Mouse (Mus musculus) heart, embryonic 10.5 days (tissue): ENCODE measurements around the gene Hbb-bh2. TPM values are rescaled to one million over a fixed set of nuclear protein-coding genes. Genes with fewer than 3 reads are reported as not detected.
"Not testable (repeated sequence)": the region's sequence is repeated elsewhere in the genome, so short reads cannot be mapped to it uniquely, and the experiment has no call there.

Experiments used
- DNase-seq: peaks from one replicate; pipeline ENCODE4 v3.0.0-alpha.2; 2017; ENCODE audit warnings: low spot score
- H3K27ac ChIP-seq: fragments of 300-500 bp; sonication (generic); 2 replicates; pipeline ENCODE4 v1.5.1; 2016; ENCODE audit warnings: mild to moderate bottlenecking
- H3K27me3 ChIP-seq: fragments of 300-500 bp; sonication (generic); 2 replicates; pipeline ENCODE4 v1.6.1; 2016; ENCODE audit warnings: mild to moderate bottlenecking; ENCODE audit not compliant: poor library complexity, insufficient read depth, severe bottlenecking
- H3K36me3 ChIP-seq: fragments of 300-500 bp; sonication (generic); 2 replicates; pipeline ENCODE4 v1.6.1; 2016; ENCODE audit warnings: mild to moderate bottlenecking, moderate library complexity
- H3K4me1 ChIP-seq: fragments of 300-500 bp; sonication (generic); 2 replicates; pipeline ENCODE4 v1.6.1; 2016; ENCODE audit warnings: mild to moderate bottlenecking
- H3K4me3 ChIP-seq: fragments of 300-500 bp; sonication (generic); 2 replicates; pipeline ENCODE4 v1.5.1; 2016; ENCODE audit warnings: mild to moderate bottlenecking, moderate library complexity
- H3K9me3 ChIP-seq: fragments of 300-500 bp; sonication (generic); 2 replicates; pipeline ENCODE4 v1.6.1; 2016; ENCODE audit warnings: mild to moderate bottlenecking, moderate library complexity
- WGBS: fragments of 180-500 bp; shearing (Covaris S2); methylation state at CpG from one replicate; pipeline ENCODE4 v1.1.7; 2016; 5-methylcytosine and 5-hydroxymethylcytosine counted together
- polyA plus RNA-seq: library from polyadenylated mRNA; unstranded; fragments of >200 nt; fragmentation: Nextera tagmentation; extraction: Ambion mirVana; gene quantifications from 2 replicates; pipeline ENCODE4 v1.2.1, GENCODE M21; 2016

The Hbb-bh2 gene
- polyA plus RNA-seq, 1 experiment from 2014 or later: 1.2 TPM

DNA sequence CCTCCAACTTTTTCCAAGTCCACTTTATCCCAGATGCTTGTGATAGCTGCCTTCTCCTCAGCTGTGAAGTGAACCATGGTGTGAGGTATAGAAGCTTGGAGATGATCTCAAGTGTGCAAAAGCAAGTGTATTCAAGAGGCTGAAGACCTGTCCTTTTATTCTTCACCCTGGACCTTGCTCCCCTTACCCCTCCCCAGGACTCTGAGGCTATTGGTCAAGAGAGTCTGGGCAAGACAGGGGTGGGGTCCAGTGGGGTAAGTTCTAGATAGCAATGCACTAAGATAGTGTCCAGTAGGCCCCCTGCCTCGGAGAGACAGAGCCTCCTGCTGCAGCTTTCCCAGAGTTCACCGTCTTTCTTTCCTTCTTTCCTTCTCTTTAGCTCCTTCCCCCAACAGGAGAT is 2.7 kb upstream of the Hbb-bh2 start, which contains the start of gene Hbb-bh1:
Gene Hbb-bh1 (minus strand): TSS at position 131 of the 400 bp plus-strand sequence.
- no peaks in the 10 kb centered on the region for H3K36me3 ChIP-seq
- peak; percentile 89 for DNase-seq
- no peaks in the 10 kb centered on the region for H3K27me3 ChIP-seq
- H3K9me3 ChIP-seq: no peaks in the 10 kb centered on the region
- peak within 1 kb of the TSS; percentile 22 for H3K4me3 ChIP-seq
- peak within 1 kb of the TSS; percentile 42; the same call in 1 of the 2 replicates for H3K27ac ChIP-seq
- H3K4me1 ChIP-seq: no peaks in the 10 kb centered on the region
- WGBS: 68% methylated on average over 2 of the region's 2 CpGs

DNA sequence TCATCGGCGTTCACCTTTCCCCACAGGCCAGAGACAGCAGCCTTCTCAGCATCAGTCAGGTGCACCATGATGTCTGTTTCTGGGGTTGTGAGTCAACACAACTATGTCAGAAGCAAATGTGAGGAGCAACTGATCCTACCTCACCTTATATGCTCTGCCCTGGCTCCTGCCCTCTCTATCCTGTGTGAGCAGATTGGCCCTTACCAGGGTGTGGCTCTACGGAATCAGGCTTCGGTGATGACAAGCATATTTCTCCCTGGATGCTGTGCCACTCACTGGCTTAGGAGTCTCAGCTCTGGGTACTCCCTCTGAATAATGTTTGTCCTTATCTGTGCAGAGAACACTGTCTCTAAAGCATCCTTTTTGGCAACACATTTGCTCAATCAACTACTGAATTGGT is 12.5 kb downstream of the Hbb-bh2 start, which contains the start of gene Hbb-bs:
Gene Hbb-bs (minus strand): TSS at position 289 of the 400 bp plus-strand sequence.
- H3K4me1 ChIP-seq: no peaks in the 10 kb centered on the region
- H3K36me3 ChIP-seq: no peaks in the 10 kb centered on the region
- H3K4me3 ChIP-seq: no peak within 1 kb of the TSS
- 87% methylated on average over 4 of the region's 4 CpGs for WGBS
- no peak within 1 kb of the TSS for H3K27ac ChIP-seq
- no peak for DNase-seq
- H3K9me3 ChIP-seq: no peaks in the 10 kb centered on the region
- no peaks in the 10 kb centered on the region for H3K27me3 ChIP-seq

DNA sequence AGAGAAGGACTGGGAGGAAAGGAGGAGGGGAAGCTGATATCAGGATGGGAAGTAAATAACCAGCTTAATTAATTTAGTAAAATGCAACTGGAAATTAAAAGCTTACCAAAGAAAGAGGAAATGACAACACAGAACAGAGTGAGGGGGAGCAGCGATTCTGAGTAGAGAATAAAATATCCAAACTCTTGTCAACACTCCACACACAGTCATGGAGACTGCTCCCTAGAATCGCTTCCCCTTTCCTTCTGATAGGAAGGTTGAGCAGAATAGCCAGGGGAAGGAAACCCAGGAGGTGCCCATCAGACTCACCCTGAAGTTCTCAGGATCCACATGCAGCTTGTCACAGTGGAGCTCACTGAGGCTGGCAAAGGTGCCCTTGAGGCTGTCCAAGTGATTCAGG is 13.2 kb downstream of the Hbb-bh2 start:
- not testable (repeated sequence) for H3K36me3 ChIP-seq, DNase-seq, H3K27ac ChIP-seq, H3K27me3 ChIP-seq, H3K9me3 ChIP-seq, H3K4me1 ChIP-seq, H3K4me3 ChIP-seq
- no CpG with 5 or more reads among the region's 2 CpGs for WGBS

DNA sequence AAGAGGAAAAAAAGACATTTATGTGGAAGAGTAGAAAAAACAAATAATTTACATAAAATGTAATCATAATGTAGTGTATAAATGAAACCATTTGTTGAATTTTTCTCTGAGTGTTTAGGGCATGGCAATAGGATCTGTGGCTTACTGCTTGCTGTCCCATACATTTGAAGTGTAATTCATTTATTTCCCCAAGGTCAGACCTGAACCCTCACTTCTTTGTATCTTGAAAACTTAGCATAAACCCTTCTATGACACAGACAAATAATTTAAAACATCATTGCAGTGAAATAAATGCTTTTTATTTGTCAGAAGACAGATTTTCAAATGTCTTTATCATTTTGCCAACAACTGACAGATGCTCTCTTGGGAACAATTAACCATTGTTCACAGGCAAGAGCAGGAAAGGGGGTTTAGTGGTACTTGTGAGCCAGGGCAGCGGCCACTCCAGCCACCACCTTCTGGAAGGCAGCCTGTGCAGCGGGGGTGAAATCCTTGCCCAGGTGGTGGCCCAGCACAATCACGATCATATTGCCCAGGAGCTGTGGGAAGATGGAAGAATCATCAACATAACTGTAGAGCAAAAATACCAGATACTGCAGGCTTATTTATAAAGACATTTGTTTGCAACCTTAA is 13.9 kb downstream of the Hbb-bh2 start:
- Histone ChIP-seq H3K9me3 (no peaks in the 10 kb centered on the region), H3K27me3 (no peaks in the 10 kb centered on the region), H3K36me3 (no peaks in the 10 kb centered on the region), H3K4me3 (no peak overlapping the region), H3K27ac (no peak overlapping the region), H3K4me1 (no peaks in the 10 kb centered on the region)
- no peak for DNase-seq
- WGBS: 63% methylated on average over 3 of the region's 3 CpGs

DNA sequence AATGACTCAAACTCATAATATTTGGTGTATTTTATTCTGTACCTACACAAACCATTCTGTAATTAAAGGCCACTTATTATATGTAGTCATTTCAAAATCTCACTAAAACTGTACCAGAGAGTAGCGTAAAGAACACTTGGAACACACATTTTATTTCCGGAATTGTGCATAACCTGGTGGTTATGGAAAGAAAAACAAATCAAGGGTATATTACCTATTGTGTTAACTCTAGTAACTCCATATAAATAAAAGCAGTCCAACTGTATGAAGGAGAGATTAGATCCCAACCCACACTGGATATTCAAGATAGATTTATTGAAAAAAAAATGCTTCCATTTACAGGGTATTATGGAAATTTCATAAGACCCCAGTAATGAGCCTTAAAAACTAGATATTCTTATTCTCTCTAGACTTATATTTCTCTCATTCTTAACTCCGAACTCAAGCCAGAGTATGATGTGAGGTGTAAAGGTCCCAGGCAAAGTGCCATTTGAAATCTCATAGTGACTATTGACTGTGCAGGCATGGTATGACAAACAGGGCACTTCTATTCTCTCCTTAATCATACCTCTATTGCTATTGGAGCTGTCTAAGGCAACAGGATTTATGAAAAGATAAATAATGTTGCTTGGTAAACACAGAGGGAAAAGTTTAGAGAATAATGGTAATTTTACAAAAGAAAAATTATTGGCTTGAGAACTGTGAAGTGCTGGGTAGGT is 14.6 kb downstream of the Hbb-bh2 start:
- no peak for DNase-seq
- Histone ChIP-seq H3K36me3 (no peaks in the 10 kb centered on the region), H3K4me3 (no peak overlapping the region), H3K9me3 (no peaks in the 10 kb centered on the region), H3K27ac (no peak overlapping the region), H3K27me3 (no peaks in the 10 kb centered on the region), H3K4me1 (no peaks in the 10 kb centered on the region)
- WGBS: 81% methylated on average over 3 of the region's 3 CpGs

DNA sequence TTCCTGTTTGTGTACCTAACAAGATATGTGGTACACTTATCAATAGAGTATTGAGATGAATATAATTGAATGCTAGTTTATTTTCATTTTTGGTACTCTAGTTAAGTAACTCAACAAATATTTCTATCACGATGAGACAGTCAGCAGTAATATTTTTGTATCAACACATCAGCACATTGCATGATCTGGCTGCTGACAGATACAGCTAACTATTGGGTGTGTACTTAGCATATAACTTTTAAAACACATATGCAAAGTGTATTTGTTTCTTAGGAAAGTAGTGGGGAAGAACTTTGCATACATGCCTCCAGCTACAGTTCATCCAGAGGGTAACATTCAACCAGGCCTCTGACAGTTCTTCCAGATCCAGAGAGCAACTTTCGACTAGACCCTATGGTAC is 15.7 kb downstream of the Hbb-bh2 start:
- no peak overlapping the region for H3K27ac ChIP-seq
- 80% methylated on average over 2 of the region's 2 CpGs for WGBS
- H3K27me3 ChIP-seq: no peaks in the 10 kb centered on the region
- no peaks in the 10 kb centered on the region for H3K36me3 ChIP-seq
- H3K9me3 ChIP-seq: no peaks in the 10 kb centered on the region
- DNase-seq: no peak
- H3K4me1 ChIP-seq: no peaks in the 10 kb centered on the region
- no peak overlapping the region for H3K4me3 ChIP-seq

DNA sequence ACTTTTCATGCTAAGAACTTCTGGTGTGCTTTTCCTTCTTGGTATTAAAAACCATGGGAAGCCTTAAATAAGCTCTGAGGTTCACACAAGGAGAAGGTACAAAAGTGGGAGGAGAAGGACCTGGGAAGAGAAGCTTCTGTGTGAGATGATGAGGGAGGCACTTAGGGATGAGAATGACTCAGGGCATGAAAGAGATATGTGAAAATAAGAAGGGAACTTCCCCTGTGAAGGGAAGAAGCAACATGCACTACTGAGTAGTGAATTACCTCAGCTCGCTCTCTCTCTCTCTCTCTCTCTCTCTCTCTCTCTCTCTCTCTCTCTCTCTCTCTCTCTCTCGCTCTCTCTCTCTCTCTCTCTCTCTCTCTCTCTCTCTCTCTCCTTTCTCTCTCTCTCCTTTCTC is 25.2 kb downstream of the Hbb-bh2 start:
- H3K27me3 ChIP-seq, H3K27ac ChIP-seq, H3K36me3 ChIP-seq, H3K4me1 ChIP-seq, H3K9me3 ChIP-seq, H3K4me3 ChIP-seq, DNase-seq: not testable (repeated sequence)
- whole genome bisulfite sequencing: 100% methylated on average over 1 of the region's 2 CpGs

DNA sequence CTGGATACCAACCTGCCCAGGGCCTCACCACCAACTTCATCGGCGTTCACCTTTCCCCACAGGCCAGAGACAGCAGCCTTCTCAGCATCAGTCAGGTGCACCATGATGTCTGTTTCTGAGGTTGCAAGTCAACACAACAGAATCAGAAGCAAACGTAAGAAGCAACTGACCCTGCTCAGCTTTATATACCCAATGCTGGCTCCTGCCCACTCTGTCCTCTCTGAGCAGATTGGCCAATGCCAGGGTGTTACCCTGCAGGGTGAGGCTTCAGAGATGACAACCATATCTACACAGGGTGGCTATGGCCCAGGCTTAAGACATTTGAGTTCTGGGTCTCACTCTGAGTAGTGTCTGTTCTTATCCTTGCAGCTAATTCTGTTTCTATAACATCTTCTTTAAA is 26.6 kb downstream of the Hbb-bh2 start, which contains the start of gene Hbb-bt:
Gene Hbb-bt (minus strand): TSS at position 231 of the 400 bp plus-strand sequence.
- H3K4me3 ChIP-seq: no peak within 1 kb of the TSS
- peak; percentile 78 for DNase-seq
- no peaks in the 10 kb centered on the region for H3K9me3 ChIP-seq
- 87% methylated on average over 3 of the region's 3 CpGs for WGBS
- no peaks in the 10 kb centered on the region for H3K36me3 ChIP-seq
- no peaks in the 10 kb centered on the region for H3K4me1 ChIP-seq
- no peaks in the 10 kb centered on the region for H3K27me3 ChIP-seq
- H3K27ac ChIP-seq: no peak within 1 kb of the TSS

DNA sequence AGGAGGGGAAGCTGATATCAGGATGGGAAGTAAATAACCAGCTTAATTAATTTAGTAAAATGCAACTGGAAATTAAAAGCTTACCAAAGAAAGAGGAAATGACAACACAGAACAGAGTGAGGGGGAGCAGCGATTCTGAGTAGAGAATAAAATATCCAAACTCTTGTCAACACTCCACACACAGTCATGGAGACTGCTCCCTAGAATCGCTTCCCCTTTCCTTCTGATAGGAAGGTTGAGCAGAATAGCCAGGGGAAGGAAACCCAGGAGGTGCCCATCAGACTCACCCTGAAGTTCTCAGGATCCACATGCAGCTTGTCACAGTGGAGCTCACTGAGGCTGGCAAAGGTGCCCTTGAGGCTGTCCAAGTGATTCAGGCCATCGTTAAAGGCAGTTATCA is 27.2 kb downstream of the Hbb-bh2 start:
- WGBS: no CpG with 5 or more reads among the region's 3 CpGs
- H3K4me1 ChIP-seq, H3K27ac ChIP-seq, H3K36me3 ChIP-seq, H3K9me3 ChIP-seq, DNase-seq, H3K4me3 ChIP-seq, H3K27me3 ChIP-seq: not testable (repeated sequence)

DNA sequence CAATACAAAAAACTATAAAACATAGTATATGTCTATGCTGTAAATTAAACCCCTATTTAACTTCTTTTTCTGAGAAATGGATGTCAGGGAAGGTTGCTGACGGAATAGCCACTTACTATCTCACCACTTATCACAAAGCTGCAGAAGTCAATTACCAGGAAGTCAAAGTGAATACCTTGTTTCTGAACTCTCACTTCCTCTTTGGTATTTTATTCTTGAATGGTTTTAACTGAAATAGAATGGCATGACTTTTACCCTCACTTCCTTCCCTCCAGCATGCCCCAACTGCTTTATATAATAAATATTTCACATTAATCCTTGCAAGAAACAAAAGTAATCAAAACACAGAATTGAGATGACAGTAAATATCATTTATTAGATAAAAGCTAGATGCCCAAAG is 28.1 kb downstream of the Hbb-bh2 start:
- WGBS: 47% methylated on average over 1 of the region's 1 CpGs

DNA sequence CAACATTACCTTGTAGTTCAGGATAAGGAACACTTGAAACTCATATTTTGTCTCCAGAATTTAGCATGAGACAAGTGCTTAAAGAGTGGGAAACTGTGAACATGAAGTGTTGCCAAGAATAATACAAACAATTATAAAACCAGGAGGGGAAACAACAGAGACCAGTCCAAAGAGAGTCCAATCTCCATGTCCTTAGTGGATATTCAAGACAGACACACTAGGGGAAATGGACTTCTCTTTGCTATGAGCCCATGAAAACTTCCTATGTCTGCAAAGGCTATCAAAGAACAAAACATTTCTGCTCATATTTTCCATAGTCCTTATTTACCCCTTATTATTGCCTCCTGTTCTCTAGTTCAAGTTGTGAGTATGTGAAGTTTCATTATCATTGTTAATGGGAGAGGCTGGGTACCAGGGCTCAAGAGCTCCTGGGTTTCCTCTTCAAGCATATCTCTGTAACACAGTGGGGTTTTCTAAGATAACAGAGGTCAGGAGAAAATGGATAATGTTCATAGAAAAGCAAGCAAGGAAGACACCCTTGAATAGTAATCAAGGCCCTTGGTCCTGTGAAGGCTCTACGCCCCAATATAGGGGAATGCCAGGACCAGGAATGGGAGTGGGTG is 29.0 kb downstream of the Hbb-bh2 start:
- H3K9me3 ChIP-seq: no peaks in the 10 kb centered on the region
- H3K4me1 ChIP-seq: no peaks in the 10 kb centered on the region
- no peaks in the 10 kb centered on the region for H3K27me3 ChIP-seq
- H3K36me3 ChIP-seq: no peaks in the 10 kb centered on the region
- no peak overlapping the region; the same call in 1 of the 2 replicates for H3K27ac ChIP-seq
- no peak overlapping the region for H3K4me3 ChIP-seq
- WGBS: 57% methylated on average over 1 of the region's 1 CpGs
- DNase-seq: no peak

More for the DNA sequence above, 28.1 kb downstream of the Hbb-bh2 start:
- Histone ChIP-seq H3K9me3 (no peaks in the 10 kb centered on the region), H3K4me3 (no peak overlapping the region), H3K36me3 (no peaks in the 10 kb centered on the region), H3K27me3 (no peaks in the 10 kb centered on the region), H3K4me1 (no peaks in the 10 kb centered on the region), H3K27ac (no peak overlapping the region)
- DNase-seq: no peak

DNA sequence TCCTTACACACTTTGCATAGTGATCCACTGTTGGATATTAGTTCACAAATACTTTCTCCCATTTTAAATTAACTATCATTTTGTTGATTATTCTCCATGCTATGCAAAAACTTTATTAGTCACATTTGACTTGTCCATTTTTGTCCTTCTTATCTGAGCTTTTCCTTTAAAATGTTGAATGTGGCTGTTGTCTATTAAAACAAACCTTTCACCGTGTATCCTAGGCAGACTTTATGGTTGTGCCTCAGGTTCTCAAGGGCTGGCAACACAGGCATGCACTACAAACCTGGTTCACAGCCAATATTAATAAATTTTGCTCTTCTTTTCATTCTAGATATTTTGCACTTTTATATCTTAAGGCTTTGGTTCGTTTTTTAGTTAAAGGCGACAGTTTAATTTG is 29.6 kb downstream of the Hbb-bh2 start:
- Histone ChIP-seq H3K4me1 (no peaks in the 10 kb centered on the region), H3K27ac (no peak overlapping the region; the same call in 1 of the 2 replicates), H3K36me3 (no peaks in the 10 kb centered on the region), H3K27me3 (no peaks in the 10 kb centered on the region), H3K9me3 (no peaks in the 10 kb centered on the region), H3K4me3 (no peak overlapping the region)
- 67% methylated on average over 3 of the region's 3 CpGs for WGBS
- DNase-seq: no peak

DNA sequence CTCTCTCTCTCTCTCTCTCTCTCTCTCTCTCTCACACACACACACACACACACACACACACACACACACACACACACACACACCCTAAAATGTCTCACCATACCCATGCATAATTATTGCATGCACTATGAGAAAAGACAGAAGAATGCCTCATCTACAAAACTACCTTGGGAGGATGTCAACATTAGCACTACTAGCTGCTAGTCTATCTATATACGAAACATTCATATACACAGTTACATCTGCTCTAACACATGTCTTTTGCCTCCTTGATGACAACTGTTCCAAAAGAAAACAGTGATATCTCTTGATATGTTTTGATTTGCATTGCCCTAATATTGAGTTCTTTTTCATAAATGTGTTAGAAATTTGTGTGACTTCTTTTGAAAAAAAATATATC is 30.0 kb downstream of the Hbb-bh2 start:
- no peaks in the 10 kb centered on the region for H3K27me3 ChIP-seq
- H3K4me3 ChIP-seq: no peak overlapping the region
- H3K36me3 ChIP-seq: no peaks in the 10 kb centered on the region
- H3K4me1 ChIP-seq: no peaks in the 10 kb centered on the region
- H3K27ac ChIP-seq: peak overlapping the region; percentile 36; the same call in 1 of the 2 replicates
- H3K9me3 ChIP-seq: no peaks in the 10 kb centered on the region
- DNase-seq: no peak
- 81% methylated on average over 1 of the region's 1 CpGs for WGBS
